Mouse (Mus musculus) CH12.LX (cell line): ENCODE results near the gene Grid1. TPM values are rescaled to one million over a fixed set of nuclear protein-coding genes. Genes with fewer than 3 reads are reported as not detected.

Source experiments
- DNase-seq: peaks from one replicate; pipeline ENCODE4 v3.0.0-alpha.2; 2013; ENCODE audit errors: extremely low read depth
- H3K27ac ChIP-seq: 2 replicates; pipeline ENCODE4 v1.5.1; 2012; ENCODE audit warnings: low read depth, mild to moderate bottlenecking, control low read depth, moderate library complexity; ENCODE audit not compliant: insufficient read depth
- H3K27me3 ChIP-seq: replicated peaks from 2 replicates; pipeline ENCODE3; 2012; ENCODE audit warnings: inconsistent platforms
- H3K36me3 ChIP-seq, 2 experiments: replicated peaks in 1 of 2; 2 replicates each; pipeline versions ENCODE3 to v1.6.1; 2012; ENCODE audit warnings: inconsistent platforms in 1 of 2, low read length in 1 of 2, mild to moderate bottlenecking in 1 of 2, mixed read lengths in 1 of 2, moderate library complexity in 1 of 2; ENCODE audit not compliant: control insufficient read depth in 1 of 2, insufficient read depth in 1 of 2
- H3K4me1 ChIP-seq, 2 experiments: 2 replicates each; pipeline ENCODE4 v1.6.1; 2012; ENCODE audit warnings: inconsistent platforms in 1 of 2, moderate library complexity in 1 of 2; ENCODE audit not compliant: insufficient read depth in 2 of 2, control insufficient read depth in 1 of 2
- H3K4me2 ChIP-seq: 2 replicates; pipeline ENCODE4 v1.6.1; 2012; ENCODE audit warnings: low read depth, mild to moderate bottlenecking, control low read depth; ENCODE audit not compliant: poor library complexity, insufficient read depth, severe bottlenecking
- H3K4me3 ChIP-seq, 3 experiments: fragments of 150-350 bp in 1 of 3; sonication (generic) in 1 of 3; replicated peaks in 1 of 3; 2 replicates each; pipeline versions ENCODE3 to v1.5.1; 2011 to 2012; ENCODE audit warnings: low read depth in 2 of 3, low read length in 2 of 3, mild to moderate bottlenecking in 2 of 3, moderate library complexity in 2 of 3, control low read depth in 1 of 3, improper control_type of control experiment in 1 of 3, inconsistent platforms in 1 of 3, mixed read lengths in 1 of 3; ENCODE audit not compliant: poor library complexity in 1 of 3
- H3K79me2 ChIP-seq: replicated peaks from 2 replicates; pipeline ENCODE4 v1.6.1; 2012; ENCODE audit warnings: mild to moderate bottlenecking, moderate library complexity; ENCODE audit not compliant: control insufficient read depth, poor library complexity, insufficient read depth, severe bottlenecking; ENCODE audit errors: extremely low read depth
- H3K9ac ChIP-seq: 2 replicates; pipeline ENCODE4 v1.6.1; 2012; ENCODE audit warnings: low read depth, mild to moderate bottlenecking, control low read depth, moderate library complexity; ENCODE audit not compliant: insufficient read depth
- H3K9me3 ChIP-seq: replicated peaks from 2 replicates; pipeline ENCODE3; 2012; ENCODE audit warnings: low read length, inconsistent platforms, mixed read lengths
- BHLHE40 ChIP-seq: IDR thresholded peaks from 2 replicates; pipeline ENCODE4 v1.6.1; 2011; ENCODE audit warnings: mild to moderate bottlenecking, low read depth, low read length, improper control_type of control experiment
- CTCF ChIP-seq, 2 experiments: IDR thresholded peaks in 1 of 2; conservative IDR thresholded peaks in 1 of 2; 2 replicates each; pipeline ENCODE4 v1.5.1; 2011 to 2012; ENCODE audit warnings: low read depth in 2 of 2, low read length in 2 of 2, improper control_type of control experiment in 1 of 2, inconsistent platforms in 1 of 2, mild to moderate bottlenecking in 1 of 2, moderate library complexity in 1 of 2
- ELF1 ChIP-seq: IDR thresholded peaks from 2 replicates; pipeline ENCODE4 v1.6.1; 2014; ENCODE audit warnings: low read depth, mild to moderate bottlenecking, inconsistent platforms, low read length, improper control_type of control experiment
- EP300 ChIP-seq: IDR thresholded peaks from 2 replicates; pipeline ENCODE4 v1.6.1; 2011; ENCODE audit warnings: low read length, improper control_type of control experiment
- ETS1 ChIP-seq: conservative IDR thresholded peaks from 2 replicates; pipeline ENCODE4 v1.6.1; 2012; ENCODE audit warnings: low read depth, mild to moderate bottlenecking, inconsistent platforms, low read length, improper control_type of control experiment, moderate library complexity
- GABPA ChIP-seq: IDR thresholded peaks from 2 replicates; pipeline ENCODE4 v1.6.1; 2012; ENCODE audit warnings: low read depth, low read length, improper control_type of control experiment, inconsistent platforms; ENCODE audit not compliant: insufficient replicate concordance
- HCFC1 ChIP-seq: IDR thresholded peaks from 2 replicates; pipeline ENCODE4 v1.6.1; 2012; ENCODE audit warnings: low read depth, mild to moderate bottlenecking, inconsistent platforms, low read length, improper control_type of control experiment
- IRF4 ChIP-seq: IDR thresholded peaks from 2 replicates; pipeline ENCODE4 v1.6.1; 2014; ENCODE audit warnings: low read depth, mild to moderate bottlenecking, inconsistent platforms, low read length, improper control_type of control experiment
- JUND ChIP-seq: conservative IDR thresholded peaks from 2 replicates; pipeline ENCODE4 v1.6.1; 2011; ENCODE audit warnings: low read depth, low read length, improper control_type of control experiment
- KAT2A ChIP-seq: IDR thresholded peaks from 2 replicates; pipeline ENCODE4 v1.6.1; 2012; ENCODE audit warnings: low read length, improper control_type of control experiment, inconsistent platforms; ENCODE audit not compliant: insufficient replicate concordance
- MAZ ChIP-seq: IDR thresholded peaks from 2 replicates; pipeline ENCODE4 v1.6.1; 2012; ENCODE audit warnings: low read depth, mild to moderate bottlenecking, inconsistent platforms, low read length, improper control_type of control experiment, moderate library complexity
- MEF2A ChIP-seq: IDR thresholded peaks from 2 replicates; pipeline ENCODE4 v1.6.1; 2014; ENCODE audit warnings: low read depth, mild to moderate bottlenecking, inconsistent platforms, low read length, improper control_type of control experiment, borderline replicate concordance
- MYC ChIP-seq: IDR thresholded peaks from 2 replicates; pipeline ENCODE4 v1.6.1; 2011; ENCODE audit warnings: low read depth, mild to moderate bottlenecking, improper control_type of control experiment, low read length
- NELFE ChIP-seq: IDR thresholded peaks from 2 replicates; pipeline ENCODE4 v1.6.1; 2011; ENCODE audit warnings: low read depth, low read length, improper control_type of control experiment
- NRF1 ChIP-seq: IDR thresholded peaks from 2 replicates; pipeline ENCODE4 v1.6.1; 2014; ENCODE audit warnings: low read depth, mild to moderate bottlenecking, inconsistent platforms, low read length, improper control_type of control experiment, moderate library complexity
- POLR2A ChIP-seq: IDR thresholded peaks from 2 replicates; pipeline ENCODE4 v1.6.1; 2011; ENCODE audit warnings: low read depth, mild to moderate bottlenecking, improper control_type of control experiment, low read length
- RAD21 ChIP-seq: IDR thresholded peaks from 2 replicates; pipeline ENCODE4 v1.6.1; 2011; ENCODE audit warnings: low read depth, mild to moderate bottlenecking, low read length, improper control_type of control experiment, moderate library complexity
- SMC3 ChIP-seq: IDR thresholded peaks from 2 replicates; pipeline ENCODE4 v1.6.1; 2011; ENCODE audit warnings: low read depth, low read length, improper control_type of control experiment
- ZNF384 ChIP-seq: IDR thresholded peaks from 2 replicates; pipeline ENCODE4 v1.6.1; 2012; ENCODE audit warnings: low read depth, low read length, improper control_type of control experiment, inconsistent platforms
- dilution Hi-C: fragments of 300-500 bp; cut with MboI; formaldehyde crosslinking; loops from 2 replicates; pipeline ENCODE4 v1.14.3; 2020; ENCODE audit warnings: low sequenced_read_pairs; ENCODE audit not compliant: extremely low pct_unique_long_range_greater_than_20kb, extremely low pct_ligation_motif_present
- in situ Hi-C: fragments of 300-500 bp; cut with MboI; formaldehyde crosslinking; loops from 3 replicates; pipeline ENCODE4 v1.14.3; 2019; ENCODE audit warnings: low sequenced_read_pairs, low pct_ligation_motif_present, low pct_unique_long_range_greater_than_20kb, mixed read lengths
- polyA plus RNA-seq: library from polyadenylated mRNA; unstranded; fragments of >175 nt; gene quantifications from 2 replicates; pipeline ENCODE4 v1.2.1, GENCODE M21; 2012; ENCODE audit warnings: low read depth; ENCODE audit not compliant: insufficient read length
- total RNA-seq, 2 experiments: library from RNA; depleted of rRNA; stranded (reverse); fragments of 300-350 nt in 1 of 2; fragments of >200 nt in 1 of 2; gene quantifications; 2 replicates each; pipeline ENCODE4 v1.2.3; 2012 to 2014

Grid1 gene
- total and polyA plus RNA-seq, 3 experiments: not detected

- in situ Hi-C loops (no loop called here), dilution Hi-C loops (no loop called here)
- no peak overlapping the region for H3K9ac ChIP-seq
- TF ChIP-seq ZNF384 (no peak), EP300 (no peak), SMC3 (no peak), JUND (no peak), NELFE (no peak), BHLHE40 (no peak), GABPA (no peak), NRF1 (no peak), RAD21 (no peak), HCFC1 (no peak), CTCF (conservative IDR thresholded peaks at IDR 0.05 in 1 of 2, IDR thresholded peaks at IDR 0.05 in 1 of 2; ENCODE audit: low read depth in 2 of 2, low read length in 2 of 2) (no peak), ELF1 (no peak), ETS1 (no peak), POLR2A (no peak)
- H3K27me3 ChIP-seq: no peaks in the 10 kb centered on the region
- no peak for DNase-seq
- H3K4me1 ChIP-seq: peaks cover 0 to 32% of the 10 kb centered on the region in 2 experiments; a peak in 2 of 4 replicates
- H3K79me2 ChIP-seq: no peaks in the 10 kb centered on the region
- no peak overlapping the region for H3K27ac ChIP-seq
- no peaks in the 10 kb centered on the region for H3K9me3 ChIP-seq
- no peaks in the 10 kb centered on the region for H3K36me3 ChIP-seq
- no peak overlapping the region for H3K4me3 ChIP-seq
- no peak overlapping the region for H3K4me2 ChIP-seq
These were observed 132.4 kb downstream of the Grid1 start for GRCm38 (mm10) chr14:34952311-34952710.

- in situ Hi-C loops: no loop called here
- no peak overlapping the region for H3K9ac ChIP-seq
- H3K79me2 ChIP-seq: no peaks in the 10 kb centered on the region
- H3K9me3 ChIP-seq: no peaks in the 10 kb centered on the region
- no peak overlapping the region for H3K27ac ChIP-seq
- H3K4me3 ChIP-seq: no peak overlapping the region
- DNase-seq: no peak
- no peak for TF ChIP-seq MEF2A
- no peak for TF ChIP-seq KAT2A
- no peak for TF ChIP-seq MYC
- no peak for TF ChIP-seq POLR2A
- no peak for TF ChIP-seq MAZ
- TF ChIP-seq IRF4: no peak
- peaks cover 0 to 28% of the 10 kb centered on the region in 2 experiments; a peak in 2 of 4 replicates for H3K4me1 ChIP-seq
- no peak overlapping the region for H3K4me2 ChIP-seq
- dilution Hi-C loops: no loop called here
- H3K27me3 ChIP-seq: no peaks in the 10 kb centered on the region
- no peaks in the 10 kb centered on the region for H3K36me3 ChIP-seq
These were observed 133.7 kb downstream of the Grid1 start for GRCm38 (mm10) chr14:34953566-34953965.
